Comparison of ENCODE assay signal across 14 mouse cellular contexts in the genomic region with DNA sequence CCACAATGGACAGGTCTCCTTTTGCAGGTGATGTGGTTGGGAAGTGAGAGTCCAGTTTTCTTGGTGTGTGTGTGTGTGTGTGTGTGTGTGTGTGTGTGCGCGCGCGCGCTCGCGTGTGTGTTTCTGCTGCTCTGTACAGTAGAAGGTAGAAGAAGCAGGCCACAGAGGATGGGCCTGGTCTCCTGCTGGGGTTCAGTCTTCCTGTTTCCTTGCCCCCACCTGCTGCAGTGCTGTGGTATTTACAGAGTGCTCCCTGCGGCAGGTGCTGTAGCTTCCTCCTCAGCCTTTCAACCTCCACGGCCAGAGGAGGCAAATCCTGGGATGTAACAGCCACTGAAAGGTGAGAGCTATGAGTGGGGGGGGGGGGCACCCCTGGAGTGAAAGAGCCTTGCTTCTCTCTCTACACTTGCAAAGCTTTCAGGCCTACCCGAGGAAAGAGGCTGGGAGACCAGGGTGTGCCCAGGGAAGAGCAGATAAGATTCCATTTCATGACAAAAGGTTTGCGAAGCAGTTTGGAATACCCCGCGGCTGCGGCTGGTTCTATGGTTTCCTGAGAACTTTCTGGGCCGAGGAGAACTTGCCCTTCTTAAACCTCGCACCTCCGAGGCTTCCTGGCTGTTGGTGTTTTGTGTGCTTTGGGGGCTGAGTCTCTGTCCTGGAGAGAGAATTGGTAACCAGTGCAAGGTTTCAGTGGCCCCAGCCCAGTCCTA. TPM values are rescaled to one million over a fixed set of nuclear protein-coding genes. Genes with fewer than 3 reads are reported as not detected.
DNase-seq lines count a peak whose midpoint lies in the region; ATAC-seq and TF ChIP-seq lines count a peak whose summit lies in the region.
"Had no signal": no experiment of that assay in that cellular context is flagged by ENCODE, and none has a peak within 500 bp of the region (broad histone marks: within the 10 kb centered on the region; RNA-seq: fewer than 3 reads in every experiment).

No protein-coding gene starts in this region.

- whole genome bisulfite sequencing in liver, postnatal 0 days (ENCODE audit: insufficient replicate concordance) = 40% methylated on average over 17 of the region's 17 CpGs
- WGBS in neural tube, embryonic 15.5 days = 66% methylated on average over 17 of the region's 17 CpGs

- H3K4me3 ChIP-seq in liver, postnatal 0 days (ENCODE audit: low read depth, low read length) = peak overlapping the region; percentile 11; the same call in 1 of the 2 replicates
- no peak overlapping the region for H3K4me3 ChIP-seq in neural tube, embryonic 15.5 days (replicated peaks)
- H3K4me3 ChIP-seq: limb, embryonic 12.5 days had no signal

- peak overlapping the region; percentile 41 for H3K27ac ChIP-seq in liver, postnatal 0 days (ENCODE audit: low read depth)
- no peak overlapping the region for H3K27ac ChIP-seq in neural tube, embryonic 15.5 days (replicated peaks)
- H3K27ac ChIP-seq: hindbrain, embryonic 14.5 days; limb, embryonic 12.5 days; macrophage had no signal

- H3K27me3 ChIP-seq in liver, postnatal 0 days (ENCODE audit: insufficient read depth, low read length) = no peaks in the 10 kb centered on the region
- H3K27me3 ChIP-seq in neural tube, embryonic 15.5 days (replicated peaks) = no peaks in the 10 kb centered on the region

- peak overlapping the region; percentile 48 for H3K4me2 ChIP-seq in liver, postnatal 0 days (ENCODE audit: low read depth, low read length)
- no peak overlapping the region for H3K4me2 ChIP-seq in neural tube, embryonic 15.5 days
- H3K4me2 ChIP-seq: hindbrain, embryonic 14.5 days; limb, embryonic 12.5 days had no signal

- H3K4me1 ChIP-seq in liver, postnatal 0 days (ENCODE audit: insufficient read depth) = no peaks in the 10 kb centered on the region; the same call in 1 of the 2 replicates
- H3K4me1 ChIP-seq in neural tube, embryonic 15.5 days = peaks cover 10% of the 10 kb centered on the region; the same call in 1 of the 2 replicates
- H3K4me1 ChIP-seq: limb, embryonic 12.5 days had no signal

- H3K36me3 ChIP-seq in liver, postnatal 0 days (replicated peaks; ENCODE audit: insufficient read depth, low read length) = no peaks in the 10 kb centered on the region
- H3K36me3 ChIP-seq in neural tube, embryonic 15.5 days = no peaks in the 10 kb centered on the region
- H3K36me3 ChIP-seq: limb, embryonic 12.5 days had no signal

- ATAC-seq in liver, postnatal 0 days = no peak
- ATAC-seq in neutrophil, adult 5-6 weeks (ENCODE audit: extremely low read depth, insufficient number of reproducible peaks, low FRiP score, poor library complexity, severe bottlenecking) = 0 out of 2 replicates have a peak, but pooled peaks have one; percentile 23
- no peak for ATAC-seq in neural tube, embryonic 15.5 days (ENCODE audit: low FRiP score)

- no peak for TF ChIP-seq CTCF in liver, postnatal 0 days (IDR thresholded peaks at IDR 0.05; ENCODE audit: low read depth)

- no peak for TF ChIP-seq EP300 in liver, postnatal 0 days (IDR thresholded peaks at IDR 0.05; ENCODE audit: low read depth)

- no peaks in the 10 kb centered on the region for H3K9me3 ChIP-seq in liver, postnatal 0 days (ENCODE audit: low read length)
- H3K9me3 ChIP-seq in neural tube, embryonic 15.5 days (replicated peaks) = no peaks in the 10 kb centered on the region
- H3K9me3 ChIP-seq: limb, embryonic 12.5 days had no signal

- no peak overlapping the region for H3K9ac ChIP-seq in liver, postnatal 0 days (replicated peaks)
- no peak overlapping the region for H3K9ac ChIP-seq in neural tube, embryonic 15.5 days (replicated peaks)
- H3K9ac ChIP-seq: hindbrain, embryonic 14.5 days; limb, embryonic 12.5 days had no signal

- no peak for DNase-seq in liver, postnatal 0 days
- no peak for DNase-seq in liver
- peak; percentile 97 for DNase-seq in R1 (ENCODE audit: low read depth, low spot score)
- DNase-seq in thymus, postnatal 25 days = peak; percentile 79
- no peak for DNase-seq in kidney, postnatal 36 days
- no peak for DNase-seq in right cerebral cortex, postnatal 4 days
- DNase-seq: adrenal gland, postnatal 10 days; cerebellum, adult 11-12 months; right cerebral cortex, postnatal 14 days had no signal

RNA-seq across cellular contexts. Expression of a gene that starts 37.8 kb away (rescaled TPM):
- polyA plus RNA-seq in liver, postnatal 0 days (2015; fragmentation: Nextera tagmentation; extraction: Ambion mirVana) = not detected in 2 replicates
- total RNA-seq in neutrophil, adult 5-6 weeks (2017) = 9.0 and 9.5 TPM in 2 replicates
- polyA plus RNA-seq in neural tube, embryonic 15.5 days (2015; fragmentation: Nextera tagmentation; extraction: Ambion mirVana) = 1.3 and 2.1 TPM in 2 replicates
- polyA plus RNA-seq: limb, embryonic 12.5 days; macrophage had no signal

RNA-seq across cellular contexts. Expression of a gene that starts 58.4 kb away (rescaled TPM):
- 1.7 and 1.9 TPM in 2 replicates for polyA plus RNA-seq in liver, postnatal 0 days (2015; fragmentation: Nextera tagmentation; extraction: Ambion mirVana)
- total RNA-seq in neutrophil, adult 5-6 weeks (2017) = 2.3 and 2.6 TPM in 2 replicates
- polyA plus RNA-seq in neural tube, embryonic 15.5 days (2015; fragmentation: Nextera tagmentation; extraction: Ambion mirVana) = 9.4 and 9.7 TPM in 2 replicates

Comparison
In these comparisons a context has a peak if more than half of its experiments do, and no peak if none do; other contexts are left out.
1. DNase-seq: peak in R1 (single experiment) and thymus, postnatal 25 days (single experiment); none in liver, postnatal 0 days (single experiment), liver (single experiment), kidney, postnatal 36 days (0 of 2) and right cerebral cortex, postnatal 4 days (single experiment).